Mouse (Mus musculus) cerebellum, adult (tissue): Measurements from ENCODE around the gene Dntt.
A peak's percentile ranks its signal among the peaks of the same experiment; 100 is the strongest.

Source experiments
- ATAC-seq: cut with Nextera tagmentation; 2 replicates; pipeline ENCODE4 v1.9.2; 2017; ENCODE audit warnings: mild to moderate bottlenecking, moderate library complexity, mixed read lengths; ENCODE audit not compliant: insufficient number of reproducible peaks, low FRiP score, low TSS enrichment

Gene Dntt

DNA sequence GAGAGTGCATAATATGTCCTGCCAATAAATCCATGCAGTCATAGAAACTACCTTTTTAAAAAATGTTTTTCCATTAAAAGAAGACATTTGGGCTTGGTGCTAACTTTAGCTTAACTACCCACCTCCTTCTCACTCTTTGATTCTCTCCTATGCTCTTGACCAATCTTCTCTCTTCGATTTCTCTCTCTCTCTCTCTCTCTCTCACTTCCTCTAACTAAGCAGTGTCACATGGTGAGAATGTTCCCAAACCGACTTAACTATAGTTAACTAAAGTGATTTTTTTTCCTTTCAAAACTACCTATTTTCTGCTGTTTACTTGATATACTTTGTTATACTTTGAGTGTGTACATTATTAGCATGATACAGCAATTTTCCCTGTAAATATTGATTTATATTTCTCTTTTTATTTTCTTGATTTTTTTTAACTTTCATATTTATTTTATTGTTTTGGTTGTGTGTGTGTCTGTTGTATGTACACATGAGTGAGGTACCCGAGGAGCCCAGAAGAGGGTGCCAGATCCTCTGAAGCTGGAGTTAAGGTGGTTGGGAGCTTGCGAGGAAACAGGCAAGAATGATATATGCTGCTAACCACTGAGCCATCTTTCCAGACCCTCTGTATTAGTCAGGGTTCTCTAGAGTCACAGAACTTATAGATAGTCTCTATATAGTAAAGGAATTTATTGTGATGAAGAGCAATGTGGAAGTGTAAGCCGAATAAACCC is 20.2 kb upstream of the Dntt start:
- no peak for ATAC-seq

DNA sequence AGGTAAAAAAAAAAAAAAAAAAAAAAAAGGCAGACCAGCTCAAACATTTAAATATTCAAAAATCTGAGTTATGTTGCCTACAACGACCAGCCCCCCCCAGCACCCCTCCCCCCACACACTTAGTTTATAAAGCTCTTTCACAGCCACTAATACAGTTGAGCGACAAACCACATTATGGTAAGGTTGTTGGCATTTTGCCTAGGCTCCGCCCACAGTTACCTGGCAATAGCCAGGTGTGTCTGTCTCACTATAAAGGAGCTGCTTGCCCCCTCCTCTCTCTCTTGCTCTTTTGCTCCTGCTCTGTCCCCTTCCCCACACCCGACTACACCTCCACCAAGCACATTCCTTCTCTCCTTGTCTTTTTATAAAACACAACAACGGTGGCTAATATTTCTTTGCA is 17.4 kb upstream of the Dntt start:
- no peak for ATAC-seq

DNA sequence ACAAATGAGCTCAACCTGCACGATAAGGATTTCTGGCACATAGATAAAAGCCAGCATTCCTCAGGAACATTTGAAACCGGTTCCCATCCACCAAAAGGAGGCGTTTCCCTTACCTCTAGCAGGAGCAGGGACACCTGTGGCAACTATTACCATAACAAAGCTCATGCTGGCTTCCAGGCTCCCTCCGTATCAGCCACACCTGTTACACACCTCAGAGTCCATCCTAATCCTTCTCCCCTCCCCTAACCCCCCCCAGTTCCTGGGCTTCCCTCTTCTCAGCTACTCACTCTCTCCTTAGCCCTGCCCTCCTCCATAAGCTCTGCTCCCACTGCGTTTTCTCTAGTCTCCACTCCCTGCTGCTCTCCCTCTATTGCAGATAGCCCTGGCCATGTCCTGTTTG is 15.5 kb upstream of the Dntt start:
- ATAC-seq: no peak

DNA sequence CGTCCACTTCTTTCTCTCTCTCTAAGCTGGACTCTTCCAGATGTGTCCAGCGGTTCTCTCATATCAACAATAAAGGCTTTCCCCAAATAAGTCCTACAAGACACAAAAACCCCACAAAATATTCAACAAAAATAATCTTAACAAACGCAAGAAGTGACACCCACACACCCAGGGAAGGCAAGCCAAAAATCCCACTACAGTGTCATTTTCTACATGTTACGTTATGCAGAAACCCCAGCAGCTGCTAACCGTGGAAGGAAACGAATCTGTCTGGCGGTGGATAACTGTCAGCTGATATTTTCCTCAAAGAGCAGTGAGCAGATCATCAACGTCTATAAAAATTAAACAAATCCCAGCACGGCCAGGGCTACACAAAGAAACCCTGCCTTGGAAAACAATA is 15.1 kb upstream of the Dntt start:
- no peak for ATAC-seq

DNA sequence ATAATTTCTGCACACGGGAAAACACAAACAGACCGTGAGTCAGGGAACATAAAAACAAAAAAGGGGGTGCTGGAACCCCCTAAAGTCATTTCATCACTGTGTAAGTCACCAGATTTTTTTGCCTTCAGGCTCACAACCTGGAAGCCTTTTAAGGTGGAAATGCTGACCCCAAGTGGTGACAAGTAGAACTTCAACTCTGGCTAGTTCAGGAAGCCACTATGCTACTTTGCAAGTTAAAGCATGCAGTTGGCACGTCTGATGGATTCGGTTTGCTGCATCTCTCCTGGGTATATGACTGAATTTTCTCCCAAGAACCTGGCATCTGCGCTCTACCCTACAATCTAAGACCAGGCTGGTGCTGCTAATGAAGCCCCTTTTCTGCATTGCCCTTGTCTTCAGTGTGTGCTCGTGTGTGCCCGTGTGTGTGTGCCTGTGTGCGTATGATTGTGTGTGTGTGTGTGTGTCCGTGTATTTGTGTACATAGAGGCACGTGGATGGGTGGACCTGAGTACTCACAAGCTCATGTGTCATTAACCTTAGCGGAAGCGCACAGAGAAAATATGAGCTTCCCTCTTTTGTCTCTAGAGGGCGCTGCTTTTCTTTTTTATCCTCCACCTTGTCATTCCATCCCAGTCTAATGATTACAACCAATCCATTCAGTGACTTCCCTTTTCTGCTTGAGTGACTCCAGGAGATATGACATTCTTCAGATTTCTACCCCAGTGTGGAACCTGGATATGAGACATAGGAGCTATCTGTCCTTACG is 12.9 kb upstream of the Dntt start:
- ATAC-seq: peak; percentile 20; the same call in 1 of the 2 replicates

DNA sequence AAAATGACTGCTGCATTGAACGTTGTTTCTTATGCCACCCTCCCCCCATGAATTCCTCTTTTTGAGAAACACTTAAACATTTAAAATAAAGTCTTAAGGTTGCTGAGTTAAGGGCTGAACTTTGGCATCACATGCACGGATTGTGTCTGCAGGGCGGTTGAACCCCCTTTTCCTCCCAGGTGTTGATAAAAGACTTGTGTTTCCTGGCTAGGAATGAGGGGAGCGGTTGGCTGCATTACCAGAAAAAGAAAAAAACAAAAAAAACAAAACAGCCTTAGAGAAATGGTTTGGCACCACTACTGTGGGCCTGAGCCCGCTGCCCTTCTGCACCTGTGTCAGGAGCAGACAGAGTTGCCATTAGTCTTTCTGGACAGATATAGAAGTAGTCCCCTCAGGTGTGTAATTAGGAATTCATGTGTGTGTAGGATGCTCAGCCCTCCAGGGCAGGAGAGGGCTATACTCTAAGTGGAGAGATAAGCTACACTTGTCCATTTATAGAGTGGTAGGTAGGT is 9.9 kb upstream of the Dntt start:
- no peak for ATAC-seq

DNA sequence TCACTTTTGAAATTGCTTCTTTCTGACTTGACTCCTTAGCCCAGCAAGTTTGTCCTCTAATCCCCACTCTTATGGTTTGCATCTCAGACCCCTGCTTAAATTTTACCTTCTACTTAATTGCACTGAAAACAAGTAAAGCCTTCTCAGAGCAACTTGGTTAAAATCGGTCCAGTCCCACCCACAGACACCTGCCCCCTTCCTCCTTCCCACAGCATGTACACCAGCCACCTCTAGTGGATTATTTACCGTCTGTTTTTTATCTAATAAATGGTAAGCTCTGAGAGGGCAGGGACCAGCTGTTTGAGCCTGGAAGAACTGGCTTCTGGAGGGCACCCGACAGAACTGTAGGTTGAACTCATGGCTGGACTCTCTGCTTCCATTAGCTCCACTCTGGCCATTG is 8.5 kb upstream of the Dntt start:
- no peak for ATAC-seq

DNA sequence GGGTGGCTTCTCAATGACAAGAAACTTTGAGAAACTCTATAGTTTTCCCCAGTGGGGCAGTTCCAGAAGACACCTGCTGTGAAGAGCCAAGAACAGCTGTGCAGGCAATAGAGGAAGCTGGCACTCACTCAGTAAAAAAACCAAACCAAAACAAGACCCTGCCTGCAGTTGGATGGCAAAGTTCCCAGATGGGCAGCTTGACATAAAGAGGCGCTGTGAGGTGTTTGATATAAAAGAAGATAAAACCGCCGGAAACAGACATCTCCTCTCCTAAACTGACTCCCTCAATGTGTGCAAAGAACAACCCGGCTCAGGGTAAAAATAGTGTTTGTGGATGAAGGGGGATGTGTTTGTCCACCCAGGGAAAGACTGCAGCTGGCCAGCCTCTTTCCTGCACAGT is 6.8 kb upstream of the Dntt start:
- ATAC-seq: no peak

DNA sequence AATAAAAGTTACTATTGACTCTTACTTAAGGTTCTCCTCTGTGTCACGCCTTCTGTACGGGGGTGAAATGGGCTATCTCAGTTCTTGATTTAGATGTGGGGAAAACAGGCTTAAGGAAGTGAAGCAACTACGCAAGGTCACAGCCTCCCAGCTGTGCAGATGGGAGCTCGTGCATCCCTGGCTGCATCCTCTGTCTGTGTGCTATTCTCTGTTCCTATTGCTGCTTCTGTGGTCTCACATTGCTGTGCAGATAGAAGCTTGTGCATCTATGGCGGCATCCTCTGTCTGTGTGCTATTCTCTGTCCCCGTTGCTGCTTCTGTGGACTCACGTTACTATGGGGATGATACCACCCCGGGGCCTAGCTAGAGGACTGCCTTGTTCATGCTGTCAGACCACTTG is 2.5 kb upstream of the Dntt start:
- no peak for ATAC-seq

DNA sequence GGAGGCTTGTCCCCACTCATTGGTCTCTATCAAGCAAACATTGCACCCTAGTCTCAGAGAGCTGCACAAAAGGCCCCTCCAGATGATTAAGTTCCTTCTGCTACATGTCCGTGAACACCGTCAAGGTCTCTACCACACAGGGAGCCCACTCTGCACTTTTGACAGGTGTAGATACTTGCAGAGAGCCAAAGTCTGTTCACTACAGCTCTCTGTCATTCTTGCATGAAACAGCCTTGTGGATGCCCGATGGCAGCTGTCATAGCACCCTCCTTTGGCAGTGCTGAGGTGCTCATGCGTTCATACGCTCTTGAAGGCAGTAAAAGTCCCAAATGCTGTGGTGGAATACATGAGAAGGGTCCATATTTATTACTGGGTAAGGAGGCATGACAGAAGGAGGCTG is 2.1 kb upstream of the Dntt start:
- no peak for ATAC-seq

DNA sequence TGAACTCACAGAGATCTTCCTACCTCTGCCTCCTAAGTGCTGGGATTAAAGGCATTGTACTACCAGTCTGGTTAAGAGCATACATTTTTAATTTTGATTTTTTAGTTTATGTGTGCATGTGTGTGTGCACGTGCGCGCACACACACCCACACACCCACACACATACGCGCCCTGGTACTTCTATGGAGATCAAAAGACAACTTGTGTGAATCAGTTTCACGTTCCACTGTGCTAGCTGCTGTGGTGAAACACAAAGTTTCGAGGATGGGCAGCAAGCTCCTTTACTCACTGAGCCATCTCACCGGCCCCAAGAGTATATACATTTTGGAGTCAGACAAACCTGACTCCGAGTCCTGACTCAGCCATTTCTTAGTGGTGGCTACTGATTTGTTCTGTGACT is 1.5 kb upstream of the Dntt start:
- no peak for ATAC-seq

DNA sequence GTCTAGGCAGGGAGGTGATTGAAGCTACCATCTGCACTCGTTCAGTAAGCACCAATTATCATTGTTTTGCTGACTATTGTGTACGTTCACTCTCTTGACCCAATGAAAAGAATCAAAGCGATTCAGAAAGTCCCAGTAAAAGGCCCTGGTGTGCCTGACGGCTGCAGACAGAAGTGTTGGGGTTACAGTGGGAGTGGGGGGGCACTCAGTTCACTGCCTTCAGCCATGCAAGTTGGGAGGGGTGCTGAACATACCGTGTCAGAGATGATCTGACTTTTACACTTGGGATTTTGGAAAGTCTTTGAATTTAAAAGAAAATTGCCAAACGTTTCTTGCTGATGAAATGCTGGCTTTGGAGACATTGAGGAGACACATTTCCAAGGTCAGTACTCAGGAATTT is 1.1 kb downstream of the Dntt start:
- no peak for ATAC-seq

DNA sequence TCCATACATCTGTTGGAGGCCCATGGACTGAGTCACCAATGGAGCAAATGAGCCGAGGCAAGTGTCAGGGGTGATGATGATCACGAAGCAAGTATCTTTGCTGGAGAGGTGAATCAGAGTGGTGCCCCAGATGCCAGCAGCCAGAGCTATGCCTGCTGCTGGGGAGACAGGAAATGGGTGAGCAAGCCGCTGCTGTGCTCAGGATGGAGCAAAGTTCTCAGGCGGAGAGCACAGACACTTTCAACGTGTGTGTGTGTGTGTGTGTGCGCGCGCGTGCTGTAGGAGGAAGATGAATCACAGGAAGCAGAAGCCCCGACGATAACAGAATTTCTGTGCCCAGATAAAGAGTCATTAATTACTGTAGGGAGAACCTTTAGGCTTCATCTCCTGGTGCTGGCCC is 1.9 kb downstream of the Dntt start:
- no peak for ATAC-seq

DNA sequence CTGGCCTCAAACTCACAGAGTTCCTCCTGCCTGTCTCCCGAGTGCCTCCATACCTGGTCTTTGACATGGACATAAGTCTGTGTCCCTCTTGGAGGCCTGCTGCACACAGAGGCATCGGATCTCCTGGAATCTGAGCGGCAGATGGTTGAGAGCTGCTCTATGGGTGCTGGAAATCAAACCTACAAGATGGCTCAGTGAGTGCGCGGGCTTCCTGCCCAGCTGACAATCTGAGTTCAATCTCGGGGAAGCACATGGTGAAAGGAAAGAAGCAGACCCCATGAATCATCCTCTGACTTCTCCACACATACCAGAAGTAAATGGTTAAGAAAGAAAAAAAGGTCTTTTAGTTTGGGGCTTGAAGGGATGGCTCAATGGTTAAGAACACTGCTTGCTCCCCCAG is 2.8 kb downstream of the Dntt start:
- no peak for ATAC-seq

DNA sequence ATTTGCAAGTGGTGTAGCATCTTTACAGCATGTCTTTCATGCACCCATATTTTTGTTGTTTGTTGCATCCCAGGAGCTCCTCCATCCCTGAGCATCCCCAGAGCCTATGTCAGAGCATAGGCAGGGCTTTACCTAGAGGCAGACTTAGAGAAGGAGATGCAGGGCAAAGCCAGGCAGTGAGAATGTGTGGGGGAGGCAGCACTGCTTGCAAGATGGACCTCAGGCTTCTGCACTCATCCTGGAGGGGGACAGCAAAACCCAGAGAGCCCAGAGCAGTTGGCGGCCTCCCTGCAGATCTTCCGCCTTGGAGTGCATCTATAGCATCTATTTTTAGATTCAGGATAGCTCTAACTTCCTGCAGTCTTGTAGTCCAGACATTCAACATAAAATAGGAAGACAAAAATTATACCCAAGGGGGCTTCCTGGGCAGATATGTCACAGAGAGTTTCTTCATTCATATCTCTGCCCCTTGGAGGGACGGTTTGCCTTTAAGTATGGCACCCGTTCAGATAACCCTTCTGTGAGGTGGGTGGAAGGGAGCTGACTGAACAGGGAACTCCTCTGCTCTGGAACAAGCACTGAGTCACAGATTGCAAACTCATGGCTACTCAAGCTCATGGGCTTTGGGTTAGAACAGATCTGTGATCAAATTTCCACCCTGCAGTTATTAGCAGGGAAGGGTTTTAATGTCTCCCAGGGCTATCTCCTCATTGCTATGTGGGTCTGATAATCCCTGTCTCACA is 6.9 kb downstream of the Dntt start:
- ATAC-seq: no peak

DNA sequence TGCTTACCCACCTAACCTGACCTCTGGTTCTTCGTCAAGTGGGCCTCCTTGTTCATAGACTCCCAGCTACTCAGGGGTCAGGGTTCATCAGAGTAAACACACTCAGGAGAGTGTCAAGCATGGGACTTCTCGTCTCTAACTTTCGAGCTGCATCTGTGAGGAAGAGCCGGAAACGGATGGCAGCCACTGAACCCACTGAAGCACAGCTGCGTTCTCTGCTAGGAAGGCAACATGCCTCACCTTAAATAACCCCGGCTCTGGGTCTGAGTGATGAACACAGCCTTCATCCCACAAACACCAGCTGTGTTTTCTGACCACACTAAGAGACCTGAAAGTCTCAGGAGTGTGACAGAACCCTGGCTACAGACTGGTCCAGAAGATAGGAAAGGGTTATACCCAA is 10.0 kb downstream of the Dntt start:
- ATAC-seq: no peak

DNA sequence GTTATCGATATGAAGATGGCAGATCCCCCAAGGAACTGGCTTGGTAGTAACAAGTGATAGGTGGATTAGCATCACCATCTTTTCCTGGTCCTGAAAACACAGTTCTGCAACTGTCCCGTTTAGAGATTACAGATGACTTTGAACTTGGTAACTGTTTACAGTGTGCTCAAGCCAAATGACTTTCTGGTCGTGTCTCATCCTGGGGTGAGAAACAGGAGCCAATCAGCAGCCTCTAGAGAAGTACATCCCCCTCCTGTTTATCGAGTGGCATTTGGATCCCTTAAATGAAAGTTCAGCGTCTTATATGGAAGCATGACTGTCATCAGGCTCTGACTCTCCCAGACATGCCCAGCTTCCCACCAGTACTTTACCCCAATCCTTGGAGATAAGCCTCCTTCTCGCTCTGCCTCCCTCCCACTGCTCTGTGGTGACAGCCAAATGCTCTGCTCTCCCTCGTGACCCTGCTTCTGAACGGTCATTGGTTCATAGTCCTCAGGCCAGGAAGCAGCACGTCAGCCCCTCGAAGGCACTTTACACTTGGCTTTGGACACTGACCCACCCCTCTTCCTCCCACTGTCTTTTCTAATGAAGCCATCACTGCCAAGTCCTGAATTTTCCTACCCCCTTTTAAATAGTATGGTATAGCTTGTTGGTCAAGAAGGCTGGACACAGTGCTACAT is 16.2 kb downstream of the Dntt start:
- ATAC-seq: no peak

DNA sequence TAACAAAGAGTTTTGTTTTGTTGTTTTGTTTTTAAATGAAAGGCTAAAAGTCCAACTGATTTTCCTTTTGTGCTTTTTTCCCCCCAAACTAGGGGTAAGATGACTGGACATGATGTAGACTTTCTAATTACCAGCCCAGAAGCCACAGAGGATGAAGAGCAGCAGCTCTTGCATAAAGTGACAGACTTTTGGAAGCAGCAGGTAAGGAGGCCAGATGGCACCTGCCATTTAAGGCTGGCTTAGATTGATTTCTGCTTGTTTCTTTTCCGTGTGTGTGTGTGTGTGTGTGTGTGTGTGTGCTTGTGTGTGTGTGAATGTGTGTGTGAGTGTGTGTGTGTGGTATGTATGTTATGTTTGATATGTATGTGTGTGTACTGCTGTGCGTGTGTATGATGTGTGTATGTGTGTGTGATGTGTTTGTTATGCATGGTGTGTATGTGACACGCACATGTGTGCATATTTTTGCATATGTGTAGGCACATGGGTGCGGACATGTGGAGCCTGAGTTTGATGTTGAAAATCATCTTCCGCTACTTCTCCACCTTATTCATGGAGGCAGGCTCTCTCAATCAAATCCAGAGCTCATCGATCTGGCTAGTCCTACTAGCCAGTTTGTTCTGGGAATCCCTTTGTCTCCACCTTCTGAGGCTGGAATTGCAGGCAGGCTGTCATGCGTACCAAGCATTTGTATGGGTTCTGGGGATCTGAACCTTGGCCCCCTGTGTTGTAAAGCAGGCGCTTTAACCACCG is 18.5 kb downstream of the Dntt start:
- ATAC-seq: no peak

DNA sequence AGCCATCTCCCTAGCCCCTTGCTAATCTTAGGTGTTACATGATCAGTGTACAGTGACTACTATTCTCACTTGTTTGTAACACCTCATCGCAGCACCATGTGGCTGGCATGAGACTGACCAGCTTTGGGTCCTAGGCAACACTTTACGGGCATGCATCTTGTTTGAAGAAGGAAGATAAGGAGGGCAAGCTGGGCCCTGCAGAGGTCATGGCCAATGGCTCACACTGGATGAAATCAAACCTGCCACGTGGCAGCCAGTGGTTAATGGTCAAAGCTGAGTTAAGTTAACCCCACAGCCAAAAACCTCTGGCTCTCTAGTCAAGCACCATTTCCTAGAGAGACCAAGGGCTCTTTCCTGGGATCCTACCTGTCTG is 19.1 kb downstream of the Dntt start:
- no peak for ATAC-seq

DNA sequence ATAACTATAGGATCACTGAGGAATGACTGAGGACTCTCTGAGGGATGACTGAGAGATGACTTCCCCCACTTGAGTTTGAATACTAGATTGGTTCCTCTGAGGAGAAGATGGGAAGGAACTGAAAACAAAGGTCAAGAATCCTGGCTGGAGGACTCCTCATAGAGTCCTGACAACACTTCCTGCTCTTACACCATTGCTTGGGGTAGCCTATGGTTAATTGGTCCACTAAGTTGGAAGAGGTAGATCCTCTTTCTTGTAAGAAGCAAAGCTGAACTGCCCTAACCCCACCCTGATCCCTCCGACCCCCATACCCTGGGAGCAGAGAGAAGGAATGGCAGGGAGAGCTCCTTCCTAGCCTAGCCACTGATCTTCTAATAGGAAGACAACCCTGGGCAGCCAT is 22.6 kb downstream of the Dntt start:
- no peak for ATAC-seq
